Mouse (Mus musculus) cerebellum, adult 2 months (tissue): Measurements from ENCODE around the gene Creb3.

ENCODE experiments used
- CTCF ChIP-seq: fragments of 200-500 bp; IDR thresholded peaks from 2 replicates; pipeline ENCODE4 v1.5.1; 2011; ENCODE audit warnings: low read depth, mild to moderate bottlenecking, control low read depth, low read length, moderate library complexity, borderline replicate concordance; ENCODE audit not compliant: insufficient read depth
- POLR2A ChIP-seq: fragments of 200-500 bp; IDR thresholded peaks from 2 replicates; pipeline ENCODE4 v1.6.1; 2011; ENCODE audit warnings: low read length, control low read depth, borderline replicate concordance; ENCODE audit not compliant: insufficient read depth

GRCm38 (mm10) chr4:43561436-43561996, 616 bp upstream of the Creb3 start:
- TF ChIP-seq CTCF (no peak), POLR2A (no peak)
